Mouse (Mus musculus) midbrain, embryonic 13.5 days (tissue): ENCODE data around the gene Zfyve26. TPM values are rescaled to one million over a fixed set of nuclear protein-coding genes. Genes with fewer than 3 reads are reported as not detected.
"Not testable (repeated sequence)": the region's sequence is repeated elsewhere in the genome, so short reads cannot be mapped to it uniquely, and the experiment has no call there.

Experiments
- ATAC-seq: fragments of 200-750 bp; cut with Nextera tagmentation; 2 replicates; pipeline ENCODE4 v1.8.0; 2017; ENCODE audit warnings: mild to moderate bottlenecking, moderate TSS enrichment, moderate library complexity
- H3K27ac ChIP-seq: fragments of 300-500 bp; sonication (generic); 2 replicates; pipeline ENCODE4 v1.5.1; 2015; ENCODE audit warnings: inconsistent platforms, mild to moderate bottlenecking, moderate library complexity
- H3K27me3 ChIP-seq: fragments of 300-500 bp; sonication (generic); 2 replicates; pipeline ENCODE4 v1.6.1; 2015; ENCODE audit warnings: mild to moderate bottlenecking, inconsistent platforms
- H3K36me3 ChIP-seq: fragments of 300-500 bp; sonication (generic); 2 replicates; pipeline ENCODE4 v1.6.1; 2015; ENCODE audit warnings: mild to moderate bottlenecking, inconsistent platforms
- H3K4me1 ChIP-seq: fragments of 300-500 bp; sonication (generic); replicated peaks from 2 replicates; pipeline ENCODE4 v1.6.1; 2015; ENCODE audit warnings: inconsistent platforms
- H3K4me2 ChIP-seq: fragments of 300-500 bp; sonication (generic); replicated peaks from 2 replicates; pipeline ENCODE4 v1.6.1; 2015; ENCODE audit warnings: moderate library complexity, mild to moderate bottlenecking, inconsistent platforms
- H3K4me3 ChIP-seq: fragments of 300-500 bp; sonication (generic); replicated peaks from 2 replicates; pipeline ENCODE4 v1.5.1; 2015; ENCODE audit warnings: mild to moderate bottlenecking, inconsistent platforms
- H3K9ac ChIP-seq: fragments of 300-500 bp; sonication (generic); replicated peaks from 2 replicates; pipeline ENCODE4 v1.6.1; 2015; ENCODE audit warnings: mild to moderate bottlenecking, inconsistent platforms
- H3K9me3 ChIP-seq: fragments of 300-500 bp; sonication (generic); 2 replicates; pipeline ENCODE4 v1.6.1; 2016; ENCODE audit warnings: mild to moderate bottlenecking, inconsistent platforms
- WGBS: fragments of 180-500 bp; shearing (Covaris S2); methylation state at CpG from one replicate; pipeline ENCODE4 v1.1.7; 2015; 5-methylcytosine and 5-hydroxymethylcytosine counted together
- polyA plus RNA-seq: library from polyadenylated mRNA; unstranded; fragments of >200 nt; fragmentation: Nextera tagmentation; extraction: Ambion mirVana; gene quantifications from 2 replicates; pipeline ENCODE4 v1.2.1, GENCODE M21; 2015

The Zfyve26 gene
- polyA plus RNA-seq = 9.0 and 13.0 TPM in 2 replicates

- H3K27ac ChIP-seq = peak within 1 kb of the TSS; percentile 67
- WGBS = under 1% methylated on average over 29 of the region's 29 CpGs
- ATAC-seq = peak; percentile 98
These were observed at the start of gene Zfyve26 for GRCm38 (mm10) chr12:79296126-79296816. Gene Zfyve26, minus strand, starts transcription at chr12:79296304.

GRCm38 (mm10) chr12:79341291-79341845 is 45.3 kb upstream of the Zfyve26 start:
- Histone ChIP-seq H3K4me2 (no peak overlapping the region), H3K36me3 (no peaks in the 10 kb centered on the region), H3K9me3 (no peaks in the 10 kb centered on the region), H3K27me3 (no peaks in the 10 kb centered on the region), H3K27ac (no peak overlapping the region), H3K4me1 (no peaks in the 10 kb centered on the region), H3K9ac (no peak overlapping the region), H3K4me3 (no peak overlapping the region)
- WGBS = 62% methylated on average over 6 of the region's 6 CpGs
- no peak for ATAC-seq

More at GRCm38 (mm10) chr12:79296126-79296816, at the start of gene Zfyve26:
- Histone ChIP-seq H3K27me3 (no peaks in the 10 kb centered on the region), H3K4me1 (peaks cover 25% of the 10 kb centered on the region), H3K9ac (peak within 1 kb of the TSS; percentile 51), H3K9me3 (no peaks in the 10 kb centered on the region), H3K36me3 (peaks cover 4% of the 10 kb centered on the region), H3K4me3 (peak within 1 kb of the TSS; percentile 55), H3K4me2 (peak within 1 kb of the TSS; percentile 61)

GRCm38 (mm10) chr12:79340513-79340912 is 44.4 kb upstream of the Zfyve26 start:
- Histone ChIP-seq H3K27me3 (no peaks in the 10 kb centered on the region), H3K36me3 (no peaks in the 10 kb centered on the region), H3K4me3 (no peak overlapping the region), H3K4me1 (no peaks in the 10 kb centered on the region), H3K27ac (no peak overlapping the region), H3K9ac (no peak overlapping the region), H3K4me2 (no peak overlapping the region), H3K9me3 (no peaks in the 10 kb centered on the region)
- WGBS = 84% methylated on average over 6 of the region's 6 CpGs
- no peak for ATAC-seq

- Histone ChIP-seq H3K36me3 (peaks cover 9% of the 10 kb centered on the region; the same call in 1 of the 2 replicates), H3K4me3 (no peak overlapping the region), H3K9me3 (no peaks in the 10 kb centered on the region; the same call in 1 of the 2 replicates), H3K4me2 (no peak overlapping the region), H3K9ac (no peak overlapping the region), H3K27ac (no peak overlapping the region), H3K27me3 (no peaks in the 10 kb centered on the region), H3K4me1 (no peaks in the 10 kb centered on the region)
- 93% methylated on average over 8 of the region's 8 CpGs for WGBS
- no peak for ATAC-seq
These were observed 42.7 kb upstream of the Zfyve26 start for GRCm38 (mm10) chr12:79338791-79339190.

GRCm38 (mm10) chr12:79331722-79332121 is 35.6 kb upstream of the Zfyve26 start:
- no peaks in the 10 kb centered on the region for H3K27me3 ChIP-seq
- no peak overlapping the region for H3K9ac ChIP-seq
- no peak overlapping the region for H3K27ac ChIP-seq
- no peak overlapping the region for H3K4me3 ChIP-seq
- no peak overlapping the region for H3K4me2 ChIP-seq
- no peak for ATAC-seq
- no peaks in the 10 kb centered on the region; the same call in 1 of the 2 replicates for H3K9me3 ChIP-seq
- WGBS = 89% methylated on average over 4 of the region's 4 CpGs
- peaks cover 9% of the 10 kb centered on the region; the same call in 1 of the 2 replicates for H3K36me3 ChIP-seq
- H3K4me1 ChIP-seq = no peaks in the 10 kb centered on the region

GRCm38 (mm10) chr12:79330571-79330970 is 34.5 kb upstream of the Zfyve26 start:
- WGBS = 80% methylated on average over 2 of the region's 2 CpGs
- Histone ChIP-seq H3K4me2 (no peak overlapping the region), H3K9me3 (no peaks in the 10 kb centered on the region; the same call in 1 of the 2 replicates), H3K27ac (no peak overlapping the region), H3K36me3 (peaks cover 9% of the 10 kb centered on the region; the same call in 1 of the 2 replicates), H3K27me3 (no peaks in the 10 kb centered on the region), H3K9ac (no peak overlapping the region), H3K4me1 (no peaks in the 10 kb centered on the region), H3K4me3 (no peak overlapping the region)
- ATAC-seq = no peak

GRCm38 (mm10) chr12:79327868-79328267 is 31.8 kb upstream of the Zfyve26 start:
- no peaks in the 10 kb centered on the region for H3K4me1 ChIP-seq
- no peak overlapping the region for H3K27ac ChIP-seq
- no peak overlapping the region for H3K4me3 ChIP-seq
- no peak overlapping the region for H3K4me2 ChIP-seq
- no peak for ATAC-seq
- WGBS = 90% methylated on average over 2 of the region's 2 CpGs
- no peaks in the 10 kb centered on the region for H3K27me3 ChIP-seq
- no peaks in the 10 kb centered on the region for H3K36me3 ChIP-seq
- no peaks in the 10 kb centered on the region for H3K9me3 ChIP-seq
- no peak overlapping the region for H3K9ac ChIP-seq

GRCm38 (mm10) chr12:79326745-79327144 is 30.6 kb upstream of the Zfyve26 start:
- WGBS = 82% methylated on average over 2 of the region's 2 CpGs
- H3K9me3 ChIP-seq = no peaks in the 10 kb centered on the region
- H3K27ac ChIP-seq = no peak overlapping the region
- no peaks in the 10 kb centered on the region for H3K36me3 ChIP-seq
- ATAC-seq = no peak
- H3K4me2 ChIP-seq = no peak overlapping the region
- H3K4me1 ChIP-seq = no peaks in the 10 kb centered on the region
- no peak overlapping the region for H3K9ac ChIP-seq
- H3K27me3 ChIP-seq = no peaks in the 10 kb centered on the region
- no peak overlapping the region for H3K4me3 ChIP-seq

GRCm38 (mm10) chr12:79326236-79326635 is 30.1 kb upstream of the Zfyve26 start:
- no peaks in the 10 kb centered on the region for H3K27me3 ChIP-seq
- 86% methylated on average over 2 of the region's 2 CpGs for WGBS
- H3K36me3 ChIP-seq = no peaks in the 10 kb centered on the region
- no peaks in the 10 kb centered on the region for H3K9me3 ChIP-seq
- H3K9ac ChIP-seq = no peak overlapping the region
- H3K4me3 ChIP-seq = no peak overlapping the region
- no peaks in the 10 kb centered on the region for H3K4me1 ChIP-seq
- ATAC-seq = no peak
- H3K27ac ChIP-seq = no peak overlapping the region
- H3K4me2 ChIP-seq = no peak overlapping the region

- not testable (repeated sequence) for H3K9ac ChIP-seq, H3K9me3 ChIP-seq, ATAC-seq, H3K4me1 ChIP-seq, H3K36me3 ChIP-seq, H3K4me2 ChIP-seq, H3K27me3 ChIP-seq, H3K27ac ChIP-seq, H3K4me3 ChIP-seq
- 63% methylated on average over 2 of the region's 2 CpGs for whole genome bisulfite sequencing
These were observed 26.4 kb upstream of the Zfyve26 start for GRCm38 (mm10) chr12:79322539-79322938.

GRCm38 (mm10) chr12:79320895-79321294 is 24.8 kb upstream of the Zfyve26 start:
- H3K4me3 ChIP-seq = no peak overlapping the region
- no peaks in the 10 kb centered on the region for H3K4me1 ChIP-seq
- H3K27ac ChIP-seq = no peak overlapping the region
- ATAC-seq = no peak
- H3K4me2 ChIP-seq = no peak overlapping the region
- no peak overlapping the region for H3K9ac ChIP-seq
- H3K27me3 ChIP-seq = no peaks in the 10 kb centered on the region
- H3K9me3 ChIP-seq = no peaks in the 10 kb centered on the region
- 88% methylated on average over 5 of the region's 5 CpGs for WGBS
- H3K36me3 ChIP-seq = no peaks in the 10 kb centered on the region

GRCm38 (mm10) chr12:79317339-79317738 is 21.2 kb upstream of the Zfyve26 start:
- Histone ChIP-seq H3K4me3 (no peak overlapping the region), H3K9ac (no peak overlapping the region), H3K36me3 (no peaks in the 10 kb centered on the region), H3K4me2 (no peak overlapping the region), H3K27me3 (no peaks in the 10 kb centered on the region), H3K27ac (no peak overlapping the region), H3K9me3 (no peaks in the 10 kb centered on the region), H3K4me1 (no peaks in the 10 kb centered on the region)
- whole genome bisulfite sequencing = 92% methylated on average over 5 of the region's 5 CpGs
- no peak for ATAC-seq
